Mouse (Mus musculus) hindbrain, embryonic 16.5 days (tissue): ENCODE measurements at regions not wholly inside any gene's neighbourhood (a gene's known extent, or its start where the extent isn't known, plus 50 kb on each side); places are given as distances from the start of the nearest gene placed in this dataset.

ENCODE experiments used
- ATAC-seq: fragments of 200-750 bp; cut with Nextera tagmentation; 2 replicates; pipeline ENCODE4 v1.8.0; 2017; ENCODE audit warnings: moderate TSS enrichment, moderate library complexity
- H3K27ac ChIP-seq: fragments of 300-500 bp; sonication (generic); 2 replicates; pipeline ENCODE4 v1.5.1; 2014; ENCODE audit warnings: low read depth, mild to moderate bottlenecking, control low read depth, low read length, moderate library complexity
- H3K27me3 ChIP-seq: fragments of 300-500 bp; sonication (generic); replicated peaks from 2 replicates; pipeline ENCODE4 v1.6.1; 2014; ENCODE audit warnings: low read length; ENCODE audit not compliant: control insufficient read depth, insufficient read depth
- H3K36me3 ChIP-seq: fragments of 300-500 bp; sonication (generic); 2 replicates; pipeline ENCODE4 v1.6.1; 2014; ENCODE audit warnings: mild to moderate bottlenecking, low read length, moderate library complexity, mixed read lengths; ENCODE audit not compliant: control insufficient read depth, insufficient read depth
- H3K4me1 ChIP-seq: fragments of 300-500 bp; sonication (generic); 2 replicates; pipeline ENCODE4 v1.6.1; 2014; ENCODE audit warnings: low read depth, low read length; ENCODE audit not compliant: control insufficient read depth, insufficient read depth
- H3K4me2 ChIP-seq: fragments of 300-500 bp; sonication (generic); 2 replicates; pipeline ENCODE4 v1.6.1; 2014; ENCODE audit warnings: mild to moderate bottlenecking, low read length, control low read depth, moderate library complexity
- H3K4me3 ChIP-seq: fragments of 300-500 bp; sonication (generic); 2 replicates; pipeline ENCODE4 v1.5.1; 2014; ENCODE audit warnings: mild to moderate bottlenecking, low read length, control low read depth, moderate library complexity
- H3K9ac ChIP-seq: fragments of 300-500 bp; sonication (generic); 2 replicates; pipeline ENCODE4 v1.6.1; 2014; ENCODE audit warnings: low read depth, mild to moderate bottlenecking, control low read depth, low read length, moderate library complexity
- H3K9me3 ChIP-seq: fragments of 300-500 bp; sonication (generic); 2 replicates; pipeline ENCODE4 v1.6.1; 2014; ENCODE audit warnings: mild to moderate bottlenecking, low read length, moderate library complexity; ENCODE audit not compliant: control insufficient read depth
- WGBS: fragments of 180-500 bp; shearing (Covaris S2); extraction: QIAGEN DNeasy Blood & Tissue Kit; methylation state at CpG from one replicate; pipeline ENCODE4 v1.1.7; 2014; 5-methylcytosine and 5-hydroxymethylcytosine counted together

- no peaks in the 10 kb centered on the region for H3K27me3 ChIP-seq
- 10% methylated on average over 4 of the region's 4 CpGs for WGBS
- H3K36me3 ChIP-seq: no peaks in the 10 kb centered on the region
- peak overlapping the region; percentile 60 for H3K9ac ChIP-seq
- H3K27ac ChIP-seq: peak overlapping the region; percentile 96
- H3K9me3 ChIP-seq: no peaks in the 10 kb centered on the region
- peak overlapping the region; percentile 68 for H3K4me2 ChIP-seq
- H3K4me3 ChIP-seq: peak overlapping the region; percentile 44
- H3K4me1 ChIP-seq: peaks cover 2% of the 10 kb centered on the region; the same call in 1 of the 2 replicates
- peak; percentile 92 for ATAC-seq
Measured at GRCm38 (mm10) chr16:77236021-77236420, 222.5 kb downstream of the Usp25 start.

DNA sequence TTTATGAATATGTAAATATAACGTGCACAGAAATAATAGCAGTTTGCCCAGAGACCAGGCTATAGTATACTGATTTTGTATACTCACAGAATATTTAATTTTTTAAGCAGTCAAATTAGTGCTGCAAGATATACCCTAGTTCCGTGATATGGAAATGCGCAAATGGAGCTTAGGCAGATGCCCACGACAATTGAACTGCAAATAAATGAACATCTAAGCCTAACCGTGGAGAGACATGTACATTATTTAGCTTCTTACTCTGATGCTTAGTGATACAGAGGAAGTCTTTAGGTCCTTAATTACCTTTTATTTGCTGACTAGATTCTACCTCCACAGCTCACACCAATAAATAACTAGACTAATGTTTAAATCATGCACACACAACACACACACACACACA lies 221.9 kb downstream of the Usp25 start:
- Histone ChIP-seq H3K27me3 (no peaks in the 10 kb centered on the region), H3K27ac (peak overlapping the region; percentile 96), H3K4me3 (peak overlapping the region; percentile 44), H3K4me2 (peak overlapping the region; percentile 68), H3K4me1 (no peaks in the 10 kb centered on the region; the same call in 1 of the 2 replicates), H3K9ac (peak overlapping the region; percentile 60), H3K9me3 (no peaks in the 10 kb centered on the region), H3K36me3 (no peaks in the 10 kb centered on the region)
- WGBS: 30% methylated on average over 5 of the region's 5 CpGs
- no peak for ATAC-seq
